Comparison of ENCODE assay signal across 9 mouse cellular contexts in genomic region chr4:141246998-141247350, GRCm38 (mm10). TPM values are rescaled to one million over a fixed set of nuclear protein-coding genes. Genes with fewer than 3 reads are reported as not detected.
A peak's percentile ranks its signal among the peaks of the same experiment; 100 is the strongest.
DNase-seq lines count a peak whose midpoint lies in the region; ATAC-seq and TF ChIP-seq lines count a peak whose summit lies in the region.
"Had no signal": no experiment of that assay in that cellular context is flagged by ENCODE, and none has a peak within 500 bp of the region (broad histone marks: within the 10 kb centered on the region; RNA-seq: fewer than 3 reads in every experiment).

No protein-coding gene starts in this region.

- H3K9me3 ChIP-seq in kidney, embryonic 15.5 days (replicated peaks), result no peaks in the 10 kb centered on the region
- no peaks in the 10 kb centered on the region for H3K9me3 ChIP-seq in embryonic facial prominence, embryonic 11.5 days (replicated peaks; ENCODE audit: control insufficient read depth, low read length)
- H3K9me3 ChIP-seq in hindbrain, embryonic 14.5 days (ENCODE audit: control insufficient read depth, low read length), result no peaks in the 10 kb centered on the region
- H3K9me3 ChIP-seq in midbrain, postnatal 0 days (ENCODE audit: low read length), result no peaks in the 10 kb centered on the region

- H3K36me3 ChIP-seq in kidney, embryonic 15.5 days, result no peaks in the 10 kb centered on the region
- no peaks in the 10 kb centered on the region for H3K36me3 ChIP-seq in embryonic facial prominence, embryonic 11.5 days (replicated peaks; ENCODE audit: control insufficient read depth, insufficient read depth, low read depth, low read length)
- no peaks in the 10 kb centered on the region for H3K36me3 ChIP-seq in hindbrain, embryonic 14.5 days (replicated peaks; ENCODE audit: control insufficient read depth, insufficient read depth)
- H3K36me3 ChIP-seq in midbrain, postnatal 0 days (ENCODE audit: insufficient read depth, low read length), result no peaks in the 10 kb centered on the region

- DNase-seq in kidney, postnatal 10 days, result no peak
- no peak for DNase-seq in embryonic facial prominence, embryonic 11.5 days (ENCODE audit: low spot score)
- DNase-seq in hindbrain, embryonic 14.5 days (ENCODE audit: low spot score), result no peak
- no peak for DNase-seq in midbrain, postnatal 0 days (ENCODE audit: low spot score)
- no peak for DNase-seq in layer of hippocampus, postnatal 36 days
- DNase-seq in spleen, postnatal 36 days (ENCODE audit: low spot score in 2 of 2), result no peak
- no peak for DNase-seq in right cerebral cortex, postnatal 36 days (ENCODE audit: low spot score in 2 of 2)
- DNase-seq: thymus, adult 2 months had no signal

- 8% methylated on average over 17 of the region's 17 CpGs for WGBS in kidney, embryonic 15.5 days
- 2% methylated on average over 17 of the region's 17 CpGs for WGBS in embryonic facial prominence, embryonic 11.5 days
- WGBS in hindbrain, embryonic 14.5 days, result 2% methylated on average over 17 of the region's 17 CpGs
- WGBS in midbrain, postnatal 0 days, result 3% methylated on average over 17 of the region's 17 CpGs

- H3K4me2 ChIP-seq in kidney, embryonic 15.5 days, result peak overlapping the region; percentile 79
- H3K4me2 ChIP-seq in embryonic facial prominence, embryonic 11.5 days (ENCODE audit: low read depth, low read length), result peak overlapping the region; percentile 64
- peak overlapping the region; percentile 48 for H3K4me2 ChIP-seq in hindbrain, embryonic 14.5 days (replicated peaks)
- H3K4me2 ChIP-seq in midbrain, postnatal 0 days (ENCODE audit: low read depth, low read length, poor library complexity, severe bottlenecking), result peak overlapping the region; percentile 52

- H3K9ac ChIP-seq in kidney, embryonic 15.5 days, result no peak overlapping the region
- no peak overlapping the region for H3K9ac ChIP-seq in embryonic facial prominence, embryonic 11.5 days (replicated peaks; ENCODE audit: low read length)
- no peak overlapping the region for H3K9ac ChIP-seq in hindbrain, embryonic 14.5 days
- no peak overlapping the region for H3K9ac ChIP-seq in midbrain, postnatal 0 days (replicated peaks; ENCODE audit: low read length, poor library complexity, severe bottlenecking)

- H3K27me3 ChIP-seq in kidney, embryonic 15.5 days, result peaks cover 88% of the 10 kb centered on the region
- peaks cover 64% of the 10 kb centered on the region for H3K27me3 ChIP-seq in embryonic facial prominence, embryonic 11.5 days (ENCODE audit: control insufficient read depth, insufficient read depth, low read length)
- H3K27me3 ChIP-seq in hindbrain, embryonic 14.5 days (ENCODE audit: control insufficient read depth, insufficient read depth, low read length), result peaks cover 60% of the 10 kb centered on the region
- peaks cover 32% of the 10 kb centered on the region for H3K27me3 ChIP-seq in midbrain, postnatal 0 days (ENCODE audit: insufficient read depth, low read length)

- no peak overlapping the region for H3K27ac ChIP-seq in kidney, embryonic 15.5 days
- H3K27ac ChIP-seq in embryonic facial prominence, embryonic 11.5 days (replicated peaks; ENCODE audit: low read depth, low read length), result no peak overlapping the region
- no peak overlapping the region for H3K27ac ChIP-seq in hindbrain, embryonic 14.5 days
- H3K27ac ChIP-seq in midbrain, postnatal 0 days (ENCODE audit: low read depth, low read length), result no peak overlapping the region

- peak overlapping the region; percentile 49 for H3K4me3 ChIP-seq in kidney, embryonic 15.5 days (replicated peaks)
- no peak overlapping the region for H3K4me3 ChIP-seq in embryonic facial prominence, embryonic 11.5 days (ENCODE audit: low read depth, low read length)
- H3K4me3 ChIP-seq in hindbrain, embryonic 14.5 days (replicated peaks; ENCODE audit: low read length), result no peak overlapping the region
- H3K4me3 ChIP-seq in midbrain, postnatal 0 days (ENCODE audit: low read depth, low read length), result no peak overlapping the region

- ATAC-seq in kidney, embryonic 15.5 days (replicated peaks; ENCODE audit: low FRiP score), result no peak
- ATAC-seq in embryonic facial prominence, embryonic 11.5 days (replicated peaks; ENCODE audit: insufficient number of reproducible peaks, low FRiP score, low TSS enrichment, low read depth), result no peak
- ATAC-seq in hindbrain, embryonic 14.5 days (ENCODE audit: low FRiP score), result no peak
- no peak for ATAC-seq in midbrain, postnatal 0 days (ENCODE audit: low FRiP score)

- H3K4me1 ChIP-seq in kidney, embryonic 15.5 days, result peaks cover 68% of the 10 kb centered on the region
- H3K4me1 ChIP-seq in embryonic facial prominence, embryonic 11.5 days (ENCODE audit: control insufficient read depth, insufficient read depth, low read length), result peaks cover 13% of the 10 kb centered on the region
- peaks cover 32% of the 10 kb centered on the region for H3K4me1 ChIP-seq in hindbrain, embryonic 14.5 days (replicated peaks; ENCODE audit: control insufficient read depth, insufficient read depth, low read length)
- H3K4me1 ChIP-seq in midbrain, postnatal 0 days (ENCODE audit: insufficient read depth, low read length), result 0 out of 2 replicates have a peak, but pooled peaks cover 7% of the 10 kb centered on the region

- TF ChIP-seq CTCF in midbrain, postnatal 0 days (IDR thresholded peaks at IDR 0.05), result no peak

RNA-seq across cellular contexts. Expression of gene Arhgef19, which starts 7.7 kb away (rescaled TPM):
- 7.4 and 9.6 TPM in 2 replicates for polyA plus RNA-seq in kidney, embryonic 15.5 days (2015; fragmentation: Nextera tagmentation; extraction: Ambion mirVana)
- 5.8 and 6.1 TPM in 2 replicates for polyA plus RNA-seq in embryonic facial prominence, embryonic 11.5 days (2014; fragmentation: Nextera tagmentation; extraction: Ambion mirVana)
- 0.78 and 1.1 TPM in 2 replicates for polyA plus RNA-seq in hindbrain, embryonic 14.5 days (2014; fragmentation: Nextera tagmentation; extraction: Ambion mirVana)
- 0.76 and 1.3 TPM in 2 replicates for total RNA-seq in midbrain, postnatal 0 days (2014; rRNA removed)
- polyA plus RNA-seq in midbrain, postnatal 0 days (2015; fragmentation: Nextera tagmentation; extraction: Ambion mirVana), result 1.1 and 1.3 TPM in 2 replicates
- total RNA-seq in layer of hippocampus, postnatal 36 days (2021), result 10 to 100 TPM; 15.5 to 15.9 TPM

RNA-seq across cellular contexts. Expression of gene Rsg1, which starts 33.2 kb away (rescaled TPM):
- 5.9 and 6.8 TPM in 2 replicates for polyA plus RNA-seq in kidney, embryonic 15.5 days (2015; fragmentation: Nextera tagmentation; extraction: Ambion mirVana)
- 6.2 and 6.8 TPM in 2 replicates for polyA plus RNA-seq in embryonic facial prominence, embryonic 11.5 days (2014; fragmentation: Nextera tagmentation; extraction: Ambion mirVana)
- 6.0 and 7.6 TPM in 2 replicates for polyA plus RNA-seq in hindbrain, embryonic 14.5 days (2014; fragmentation: Nextera tagmentation; extraction: Ambion mirVana)
- total RNA-seq in midbrain, postnatal 0 days (2014; rRNA removed), result 4.6 and 6.0 TPM in 2 replicates
- polyA plus RNA-seq in midbrain, postnatal 0 days (2015; fragmentation: Nextera tagmentation; extraction: Ambion mirVana), result 5.2 and 5.3 TPM in 2 replicates
- total RNA-seq in layer of hippocampus, postnatal 36 days (2021), result 1 to 10 TPM; 2.7 to 4.1 TPM

RNA-seq across cellular contexts. Expression of gene Epha2, which starts 54.1 kb away (rescaled TPM):
- 6.8 and 7.1 TPM in 2 replicates for polyA plus RNA-seq in kidney, embryonic 15.5 days (2015; fragmentation: Nextera tagmentation; extraction: Ambion mirVana)
- 1.0 and 1.4 TPM in 2 replicates for polyA plus RNA-seq in embryonic facial prominence, embryonic 11.5 days (2014; fragmentation: Nextera tagmentation; extraction: Ambion mirVana)
- polyA plus RNA-seq in hindbrain, embryonic 14.5 days (2014; fragmentation: Nextera tagmentation; extraction: Ambion mirVana), result 0.64 and 0.95 TPM in 2 replicates
- 3.1 and 3.2 TPM in 2 replicates for total RNA-seq in midbrain, postnatal 0 days (2014; rRNA removed)
- 0.27 and 0.30 TPM in 2 replicates for polyA plus RNA-seq in midbrain, postnatal 0 days (2015; fragmentation: Nextera tagmentation; extraction: Ambion mirVana)
- 1 to 10 TPM; 1.3 to 1.7 TPM for total RNA-seq in layer of hippocampus, postnatal 36 days (2021)
